Mouse (Mus musculus): ENCODE measurements at regions not wholly inside any gene's neighbourhood (a gene's known extent, or its start where the extent isn't known, plus 50 kb on each side); places are given as distances from the start of the nearest gene placed in this dataset.

GRCm38 (mm10) chr17:14578721-14579120 is 115.3 kb downstream of the Thbs2 start:
- H3K4me1 ChIP-seq (replicated peaks; ENCODE audit: control insufficient read depth, insufficient read depth, low read length), result peaks cover 7% of the 10 kb centered on the region; the same call in 1 of the 2 replicates
- 81% methylated on average over 1 of the region's 1 CpGs for WGBS
- no peak for ATAC-seq (replicated peaks; ENCODE audit: low FRiP score, low TSS enrichment, low read depth)
- no peaks in the 10 kb centered on the region for H3K36me3 ChIP-seq (ENCODE audit: control insufficient read depth, insufficient read depth, low read length)
- H3K27me3 ChIP-seq (replicated peaks; ENCODE audit: control insufficient read depth, insufficient read depth, low read length), result no peaks in the 10 kb centered on the region
- H3K9me3 ChIP-seq (ENCODE audit: control insufficient read depth, low read length), result no peaks in the 10 kb centered on the region
- no peak for DNase-seq (ENCODE audit: low spot score)
- no peak overlapping the region for H3K4me2 ChIP-seq (ENCODE audit: low read length)
- H3K27ac ChIP-seq (ENCODE audit: low read depth), result no peak overlapping the region
- H3K4me3 ChIP-seq (ENCODE audit: low read depth, low read length), result no peak overlapping the region
- no peak overlapping the region for H3K9ac ChIP-seq (ENCODE audit: low read length)

DNA sequence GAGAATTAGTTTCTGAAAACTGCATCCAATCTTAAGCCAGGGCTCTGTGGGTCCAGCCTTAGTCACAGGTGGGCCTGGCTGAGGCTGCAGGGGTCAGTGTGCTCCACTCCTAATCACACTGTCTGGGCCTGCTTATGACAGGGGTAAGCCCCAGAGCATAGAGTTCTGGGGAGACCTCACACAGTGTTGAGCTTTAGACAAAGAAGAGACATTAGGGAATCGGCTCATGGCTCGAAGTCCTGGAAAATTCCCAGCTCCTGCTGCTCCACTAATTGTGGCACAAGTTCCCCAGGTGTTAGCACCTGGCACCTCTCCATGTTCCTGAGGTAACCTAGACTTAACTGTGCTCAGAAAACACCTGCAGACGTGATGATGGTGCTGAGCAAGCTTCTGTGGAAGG is 115.8 kb downstream of the Thbs2 start:
- no peak overlapping the region for H3K9ac ChIP-seq (ENCODE audit: low read length)
- WGBS, result 63% methylated on average over 3 of the region's 3 CpGs
- DNase-seq (ENCODE audit: low spot score), result no peak

GRCm38 (mm10) chr17:14576159-14576558 is 117.9 kb downstream of the Thbs2 start:
- no peak overlapping the region for H3K9ac ChIP-seq (ENCODE audit: low read length)
- H3K27me3 ChIP-seq (replicated peaks; ENCODE audit: control insufficient read depth, insufficient read depth, low read length), result no peaks in the 10 kb centered on the region
- WGBS, result 64% methylated on average over 2 of the region's 2 CpGs
- ATAC-seq (replicated peaks; ENCODE audit: low FRiP score, low TSS enrichment, low read depth), result no peak
- H3K27ac ChIP-seq (ENCODE audit: low read depth), result no peak overlapping the region
- no peak overlapping the region for H3K4me3 ChIP-seq (ENCODE audit: low read depth, low read length)
- no peak for DNase-seq (ENCODE audit: low spot score)
- H3K4me2 ChIP-seq (ENCODE audit: low read length), result no peak overlapping the region
- H3K4me1 ChIP-seq (replicated peaks; ENCODE audit: control insufficient read depth, insufficient read depth, low read length), result peaks cover 7% of the 10 kb centered on the region; the same call in 1 of the 2 replicates
- H3K9me3 ChIP-seq (ENCODE audit: control insufficient read depth, low read length), result no peaks in the 10 kb centered on the region
- H3K36me3 ChIP-seq (ENCODE audit: control insufficient read depth, insufficient read depth, low read length), result no peaks in the 10 kb centered on the region

More for the DNA sequence above, 115.8 kb downstream of the Thbs2 start:
- H3K36me3 ChIP-seq (ENCODE audit: control insufficient read depth, insufficient read depth, low read length), result no peaks in the 10 kb centered on the region
- no peak for ATAC-seq (replicated peaks; ENCODE audit: low FRiP score, low TSS enrichment, low read depth)
- no peaks in the 10 kb centered on the region for H3K27me3 ChIP-seq (replicated peaks; ENCODE audit: control insufficient read depth, insufficient read depth, low read length)
- H3K4me1 ChIP-seq (replicated peaks; ENCODE audit: control insufficient read depth, insufficient read depth, low read length), result peaks cover 7% of the 10 kb centered on the region; the same call in 1 of the 2 replicates
- H3K27ac ChIP-seq (ENCODE audit: low read depth), result no peak overlapping the region
- H3K4me2 ChIP-seq (ENCODE audit: low read length), result no peak overlapping the region
- no peak overlapping the region for H3K4me3 ChIP-seq (ENCODE audit: low read depth, low read length)
- no peaks in the 10 kb centered on the region for H3K9me3 ChIP-seq (ENCODE audit: control insufficient read depth, low read length)

DNA sequence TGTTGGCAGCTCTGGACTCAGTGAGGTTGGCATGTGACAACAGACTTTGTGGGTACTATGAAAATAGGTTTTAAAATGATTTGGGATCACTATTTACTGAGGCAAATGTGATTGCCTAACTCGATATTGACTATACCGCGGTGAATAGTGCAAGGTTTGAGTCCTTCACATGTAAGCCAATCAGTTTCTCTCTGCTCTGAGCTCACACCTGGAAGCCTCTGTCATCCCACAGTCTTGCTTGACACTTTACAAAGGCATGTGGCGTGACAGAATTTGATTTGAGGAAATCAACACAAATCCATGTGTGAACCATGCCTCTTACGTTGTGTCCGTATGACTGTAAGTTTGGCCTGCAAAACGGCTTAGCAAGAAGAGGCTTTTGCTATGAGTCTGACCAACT is 122.9 kb downstream of the Thbs2 start:
- Histone ChIP-seq H3K9me3 (ENCODE audit: control insufficient read depth, low read length) (no peaks in the 10 kb centered on the region), H3K27me3 (replicated peaks; ENCODE audit: control insufficient read depth, insufficient read depth, low read length) (no peaks in the 10 kb centered on the region), H3K27ac (ENCODE audit: low read depth) (no peak overlapping the region), H3K4me3 (ENCODE audit: low read depth, low read length) (no peak overlapping the region), H3K36me3 (ENCODE audit: control insufficient read depth, insufficient read depth, low read length) (no peaks in the 10 kb centered on the region), H3K4me2 (ENCODE audit: low read length) (no peak overlapping the region), H3K9ac (ENCODE audit: low read length) (no peak overlapping the region), H3K4me1 (replicated peaks; ENCODE audit: control insufficient read depth, insufficient read depth, low read length) (peaks cover 5% of the 10 kb centered on the region; the same call in 1 of the 2 replicates)
- DNase-seq (ENCODE audit: low spot score) (no peak), ATAC-seq (replicated peaks; ENCODE audit: low FRiP score, low TSS enrichment, low read depth) (no peak)
- WGBS, result 92% methylated on average over 7 of the region's 7 CpGs

DNA sequence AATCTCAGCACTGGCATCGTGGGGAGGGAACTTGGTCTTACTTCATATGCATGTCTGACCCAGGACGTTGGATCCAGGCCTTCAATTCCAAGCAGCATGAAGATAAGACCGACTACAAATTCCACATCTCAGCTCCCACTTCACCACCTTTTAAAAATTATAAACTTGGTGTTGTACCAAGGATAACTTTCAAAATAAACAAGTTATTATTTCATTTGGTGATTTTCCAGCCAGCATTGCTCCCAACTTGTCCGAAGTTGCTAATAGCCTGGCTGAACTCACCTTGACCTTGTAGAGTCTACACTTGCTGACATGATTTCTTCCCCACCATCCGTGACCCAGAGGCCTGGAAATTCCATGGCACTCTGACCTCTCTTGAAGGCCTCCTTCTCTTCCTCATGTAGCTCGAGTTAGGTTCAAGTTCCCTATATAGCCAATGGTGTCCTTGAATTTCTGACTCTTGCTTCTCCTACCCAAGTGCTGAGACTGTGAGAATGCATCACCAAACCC is 123.7 kb downstream of the Thbs2 start:
- no peaks in the 10 kb centered on the region for H3K9me3 ChIP-seq (ENCODE audit: control insufficient read depth, low read length)
- no peak overlapping the region for H3K4me3 ChIP-seq (ENCODE audit: low read depth, low read length)
- no peaks in the 10 kb centered on the region for H3K36me3 ChIP-seq (ENCODE audit: control insufficient read depth, insufficient read depth, low read length)
- 0 out of 2 replicates have a peak, but pooled peaks cover 2% of the 10 kb centered on the region for H3K4me1 ChIP-seq (replicated peaks; ENCODE audit: control insufficient read depth, insufficient read depth, low read length)
- ATAC-seq (replicated peaks; ENCODE audit: low FRiP score, low TSS enrichment, low read depth) (no peak), DNase-seq (ENCODE audit: low spot score) (no peak)
- no peak overlapping the region for H3K27ac ChIP-seq (ENCODE audit: low read depth)
- no peaks in the 10 kb centered on the region for H3K27me3 ChIP-seq (replicated peaks; ENCODE audit: control insufficient read depth, insufficient read depth, low read length)
- 64% methylated on average over 6 of the region's 6 CpGs for WGBS
- no peak overlapping the region for H3K9ac ChIP-seq (ENCODE audit: low read length)
- H3K4me2 ChIP-seq (ENCODE audit: low read length), result no peak overlapping the region

DNA sequence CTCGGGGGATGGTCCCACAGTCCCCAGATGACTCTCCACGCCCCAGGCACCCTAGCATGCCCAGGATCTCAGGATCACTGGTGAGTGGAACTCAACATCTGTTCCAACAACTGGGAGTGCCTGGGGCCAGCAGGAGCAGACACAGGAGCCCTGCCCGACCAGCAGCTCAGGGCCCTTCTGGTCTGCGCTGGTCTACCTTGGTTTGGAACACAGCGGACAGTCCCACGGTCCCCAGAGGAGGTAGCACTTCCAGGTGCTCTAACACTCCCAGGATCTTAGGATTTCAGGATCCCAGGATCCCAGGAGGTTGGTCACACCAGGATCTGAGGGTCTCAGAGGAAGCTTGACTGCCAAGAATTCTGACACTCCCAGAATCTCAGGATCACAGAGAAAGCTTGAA is 131.8 kb downstream of the Thbs2 start:
- Histone ChIP-seq H3K9ac (ENCODE audit: low read length) (no peak overlapping the region), H3K4me1 (replicated peaks; ENCODE audit: control insufficient read depth, insufficient read depth, low read length) (no peaks in the 10 kb centered on the region), H3K36me3 (ENCODE audit: control insufficient read depth, insufficient read depth, low read length) (no peaks in the 10 kb centered on the region), H3K27me3 (replicated peaks; ENCODE audit: control insufficient read depth, insufficient read depth, low read length) (no peaks in the 10 kb centered on the region), H3K4me2 (ENCODE audit: low read length) (no peak overlapping the region), H3K4me3 (ENCODE audit: low read depth, low read length) (no peak overlapping the region), H3K27ac (ENCODE audit: low read depth) (no peak overlapping the region), H3K9me3 (ENCODE audit: control insufficient read depth, low read length) (no peaks in the 10 kb centered on the region)
- no peak for DNase-seq (ENCODE audit: low spot score)
- WGBS, result 84% methylated on average over 6 of the region's 6 CpGs
- no peak for ATAC-seq (replicated peaks; ENCODE audit: low FRiP score, low TSS enrichment, low read depth)

DNA sequence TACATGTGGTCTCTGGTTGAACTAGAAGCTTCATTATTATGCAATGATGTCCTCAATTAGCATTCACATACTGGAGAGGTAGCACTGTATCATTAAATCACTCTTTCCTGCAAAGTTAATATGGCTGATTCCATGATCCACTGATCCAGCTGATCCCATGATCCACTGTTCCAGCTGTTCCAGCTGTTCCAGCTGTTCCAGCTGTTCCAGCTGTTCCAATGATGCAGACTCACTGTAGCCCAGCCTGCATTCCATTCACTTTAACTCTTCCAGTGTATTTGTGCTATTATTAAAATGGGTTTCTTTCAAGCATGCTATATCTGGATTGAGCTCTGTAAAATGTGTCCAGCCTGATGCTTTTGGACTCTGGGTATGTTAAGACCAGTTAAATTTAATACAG is 136.8 kb downstream of the Thbs2 start:
- no peak overlapping the region for H3K27ac ChIP-seq (ENCODE audit: low read depth)
- no peaks in the 10 kb centered on the region for H3K36me3 ChIP-seq (ENCODE audit: control insufficient read depth, insufficient read depth, low read length)
- no peaks in the 10 kb centered on the region for H3K9me3 ChIP-seq (ENCODE audit: control insufficient read depth, low read length)
- H3K9ac ChIP-seq (ENCODE audit: low read length), result no peak overlapping the region
- no peak for ATAC-seq (replicated peaks; ENCODE audit: low FRiP score, low TSS enrichment, low read depth)
- peaks cover 4% of the 10 kb centered on the region; the same call in 1 of the 2 replicates for H3K4me1 ChIP-seq (replicated peaks; ENCODE audit: control insufficient read depth, insufficient read depth, low read length)
- no peak overlapping the region for H3K4me2 ChIP-seq (ENCODE audit: low read length)
- no peaks in the 10 kb centered on the region for H3K27me3 ChIP-seq (replicated peaks; ENCODE audit: control insufficient read depth, insufficient read depth, low read length)
- DNase-seq (ENCODE audit: low spot score), result no peak
- H3K4me3 ChIP-seq (ENCODE audit: low read depth, low read length), result no peak overlapping the region

DNA sequence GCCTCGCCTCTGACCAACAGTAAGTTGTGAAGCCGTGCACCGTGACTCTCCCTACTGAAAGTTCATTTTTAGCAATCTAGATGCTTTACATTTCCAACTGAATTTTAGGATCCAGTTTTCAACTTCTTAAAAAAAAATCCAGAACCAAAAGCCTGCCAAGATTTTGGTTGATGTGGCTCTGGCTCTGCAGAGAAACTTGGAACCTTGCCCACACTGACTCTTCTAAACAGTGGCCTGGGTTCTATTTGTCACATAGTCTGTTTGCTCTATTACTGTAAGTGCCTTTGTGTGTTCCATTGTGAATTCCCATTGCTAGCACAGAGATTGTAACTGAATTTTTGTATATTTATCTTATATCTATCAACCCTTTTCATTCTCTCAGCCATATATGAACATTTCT is 140.8 kb downstream of the Thbs2 start:
- no peak overlapping the region for H3K4me3 ChIP-seq (ENCODE audit: low read depth, low read length)
- no peaks in the 10 kb centered on the region for H3K9me3 ChIP-seq (ENCODE audit: control insufficient read depth, low read length)
- no peak overlapping the region for H3K4me2 ChIP-seq (ENCODE audit: low read length)
- no peak for DNase-seq (ENCODE audit: low spot score)
- 37% methylated on average over 3 of the region's 3 CpGs for WGBS
- peaks cover 6% of the 10 kb centered on the region for H3K4me1 ChIP-seq (replicated peaks; ENCODE audit: control insufficient read depth, insufficient read depth, low read length)
- H3K27ac ChIP-seq (ENCODE audit: low read depth), result peak overlapping the region; percentile 55
- H3K36me3 ChIP-seq (ENCODE audit: control insufficient read depth, insufficient read depth, low read length), result no peaks in the 10 kb centered on the region
- ATAC-seq (replicated peaks; ENCODE audit: low FRiP score, low TSS enrichment, low read depth), result no peak
- H3K9ac ChIP-seq (ENCODE audit: low read length), result no peak overlapping the region
- H3K27me3 ChIP-seq (replicated peaks; ENCODE audit: control insufficient read depth, insufficient read depth, low read length), result no peaks in the 10 kb centered on the region

DNA sequence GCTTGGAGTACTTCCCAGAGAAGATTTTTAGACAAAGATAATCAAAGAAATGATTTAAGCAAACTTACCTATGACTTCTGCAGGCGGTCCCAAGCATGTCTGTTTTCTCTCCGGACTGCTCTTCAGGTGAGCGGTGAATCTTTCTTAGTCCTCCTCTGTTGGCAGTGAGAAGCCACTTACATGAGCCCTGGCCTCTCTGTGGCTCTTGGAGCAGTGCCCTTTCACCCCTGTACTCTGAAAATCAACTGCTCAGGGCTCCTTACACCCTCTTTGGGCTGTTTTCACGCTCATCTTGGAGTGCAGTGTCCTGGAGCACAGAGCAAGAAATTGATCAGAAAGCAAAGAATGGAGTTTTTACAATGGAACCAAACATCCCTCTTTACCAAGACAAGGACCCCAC is 142.0 kb downstream of the Thbs2 start:
- Histone ChIP-seq H3K9me3 (ENCODE audit: control insufficient read depth, low read length) (peaks cover 4% of the 10 kb centered on the region; the same call in 1 of the 2 replicates), H3K9ac (ENCODE audit: low read length) (no peak overlapping the region), H3K4me1 (replicated peaks; ENCODE audit: control insufficient read depth, insufficient read depth, low read length) (peaks cover 6% of the 10 kb centered on the region), H3K36me3 (ENCODE audit: control insufficient read depth, insufficient read depth, low read length) (no peaks in the 10 kb centered on the region), H3K27me3 (replicated peaks; ENCODE audit: control insufficient read depth, insufficient read depth, low read length) (no peaks in the 10 kb centered on the region), H3K4me2 (ENCODE audit: low read length) (no peak overlapping the region), H3K4me3 (ENCODE audit: low read depth, low read length) (no peak overlapping the region), H3K27ac (ENCODE audit: low read depth) (peak overlapping the region; percentile 75)
- 47% methylated on average over 4 of the region's 4 CpGs for WGBS
- no peak for DNase-seq (ENCODE audit: low spot score)
- ATAC-seq (replicated peaks; ENCODE audit: low FRiP score, low TSS enrichment, low read depth), result no peak
